Mouse (Mus musculus): ENCODE results near the gene Gk5.
"Not testable (repeated sequence)": the region's sequence is repeated elsewhere in the genome, so short reads cannot be mapped to it uniquely, and the experiment has no call there.

The Gk5 gene

DNA sequence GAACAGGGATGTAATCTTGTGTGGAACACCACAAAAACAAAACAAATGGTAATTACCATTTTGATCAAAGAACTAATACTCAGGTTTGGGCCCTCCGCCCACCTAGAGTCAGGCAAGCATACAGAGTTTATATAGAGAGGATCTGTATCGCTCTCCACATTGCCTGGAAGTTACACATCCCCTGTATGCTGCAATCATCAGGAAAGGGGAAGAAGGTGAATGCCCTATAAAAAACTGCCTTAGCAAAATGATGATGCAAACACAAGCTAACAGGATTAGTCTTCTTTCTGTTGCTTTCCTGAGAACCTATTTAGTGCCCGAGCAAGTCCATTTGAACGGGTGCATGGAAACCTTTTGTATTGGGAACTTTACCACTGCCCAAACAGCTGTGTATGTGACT, 24.5 kb downstream of the Gk5 start:
- DNase-seq (ENCODE audit: extremely low spot score, low spot score): no peak

DNA sequence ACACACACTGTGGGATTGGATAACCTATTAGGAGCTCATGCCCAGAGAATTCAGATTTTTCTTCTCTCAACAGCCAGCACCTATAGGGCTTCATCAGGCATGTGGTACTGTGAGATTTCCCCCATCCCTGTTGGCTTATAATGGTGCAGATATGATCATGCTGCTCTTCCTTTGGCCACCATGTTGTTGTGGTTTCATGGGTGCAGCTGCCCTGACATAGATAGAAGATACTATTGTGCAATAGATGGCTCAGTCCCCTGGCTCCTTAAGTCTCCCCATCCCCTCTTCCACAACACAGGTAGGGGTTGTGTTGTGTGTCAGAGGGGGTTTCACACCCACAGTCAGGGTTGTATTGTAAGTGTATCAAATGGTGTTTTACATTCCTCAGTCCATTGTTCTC, 25.7 kb downstream of the Gk5 start:
- no peak for DNase-seq (ENCODE audit: extremely low spot score, low spot score)

DNA sequence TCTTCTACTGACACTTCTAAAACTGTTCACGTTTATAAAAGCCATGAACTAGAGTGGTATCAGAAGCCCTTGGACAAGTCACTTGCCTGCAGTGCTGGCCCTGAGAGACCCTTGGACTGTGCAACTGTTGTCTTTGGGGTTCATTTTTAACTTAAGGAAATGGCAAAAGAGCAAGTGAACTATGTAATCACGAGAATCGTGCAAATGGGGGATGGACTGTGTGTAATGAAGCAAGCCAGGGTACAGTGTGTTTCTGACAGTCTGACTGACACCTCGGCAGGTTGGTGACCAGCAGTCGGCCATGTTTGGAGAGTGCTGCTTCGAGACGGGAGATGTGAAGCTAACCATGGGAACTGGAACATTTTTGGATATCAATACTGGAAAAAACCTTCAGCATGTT, 33.6 kb downstream of the Gk5 start:
- no peak for DNase-seq (ENCODE audit: extremely low spot score, low spot score)

DNA sequence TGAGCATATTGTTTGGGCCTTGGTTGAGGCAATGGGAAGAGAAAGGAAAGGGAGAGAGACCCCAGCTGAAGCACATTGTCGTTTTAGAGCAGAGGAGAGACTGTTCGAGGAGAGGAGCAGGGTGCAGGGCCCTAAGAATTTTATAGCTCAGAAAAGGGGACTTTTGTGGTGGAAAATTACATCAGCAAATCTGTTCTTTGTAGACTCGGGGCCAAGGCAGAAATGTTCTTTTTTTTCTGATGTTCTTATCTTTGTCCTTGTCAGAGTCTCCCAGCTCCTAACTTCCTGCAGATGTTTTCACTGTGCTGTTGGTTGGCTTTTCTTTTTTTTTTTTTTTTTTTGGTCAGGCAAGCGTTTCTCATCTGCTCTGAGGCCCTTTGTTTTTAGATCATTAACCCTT, 39.3 kb downstream of the Gk5 start:
- no peak for DNase-seq (ENCODE audit: extremely low spot score, low spot score)

DNA sequence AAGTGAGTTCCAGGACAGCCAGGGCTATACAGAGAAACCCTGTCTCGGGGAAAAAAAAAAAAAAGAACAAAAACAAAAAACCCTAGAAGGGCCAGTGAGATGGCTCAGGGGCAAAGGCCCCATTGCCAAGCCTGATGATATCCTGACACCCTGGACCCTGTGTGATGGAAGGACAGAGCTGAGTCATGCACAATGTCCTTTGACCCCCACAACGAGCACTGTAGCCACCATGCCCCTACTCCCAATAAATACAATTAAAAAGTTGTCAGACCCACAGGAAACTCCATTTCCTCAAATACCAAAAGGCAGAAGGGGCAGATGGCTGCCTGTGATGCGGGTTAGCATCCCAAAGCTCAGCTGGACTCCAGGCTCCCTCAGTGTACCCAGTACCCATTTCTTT, 39.9 kb downstream of the Gk5 start:
- no peak for DNase-seq (ENCODE audit: extremely low spot score, low spot score)

DNA sequence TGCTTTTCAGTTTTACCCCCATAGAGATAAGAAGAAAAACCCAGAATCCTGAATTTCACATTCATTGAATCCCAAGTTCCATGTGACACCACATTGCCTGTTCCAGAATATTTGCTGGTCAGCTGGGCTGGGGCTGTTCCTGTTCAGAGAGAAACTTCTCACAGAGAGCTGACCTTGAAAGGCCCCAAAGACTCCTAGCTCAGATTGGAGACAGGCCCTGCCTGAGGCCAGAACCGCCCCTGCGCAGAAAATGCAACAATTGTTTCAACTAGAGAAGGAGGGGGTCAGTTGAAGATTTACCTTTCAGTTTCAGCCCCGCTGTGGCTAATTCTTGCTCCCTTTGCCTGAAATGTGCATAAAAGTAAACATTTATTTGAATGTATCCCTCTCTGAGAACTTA, 41.6 kb downstream of the Gk5 start:
- no peak for DNase-seq (ENCODE audit: extremely low spot score, low spot score)

DNA sequence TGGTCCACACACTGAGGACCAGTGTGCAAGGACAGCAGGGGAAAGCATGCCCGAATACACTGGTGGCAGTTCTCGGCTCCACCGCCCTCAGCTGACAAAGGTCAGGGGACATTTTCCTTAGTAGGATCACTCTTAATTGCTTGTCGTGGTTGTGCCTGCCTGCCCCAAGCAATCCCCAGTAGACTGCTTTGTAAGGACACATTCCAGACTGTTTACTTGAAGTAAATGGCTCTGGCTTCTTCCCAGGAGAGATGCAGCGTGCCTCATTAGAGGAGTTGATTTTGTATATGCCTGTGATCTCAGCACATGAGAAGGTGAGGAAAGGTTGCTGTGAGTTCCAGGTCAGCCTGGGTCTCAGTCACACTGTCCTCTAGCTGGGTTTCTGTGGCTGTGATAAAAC, 43.3 kb downstream of the Gk5 start:
- no peak for DNase-seq (ENCODE audit: extremely low spot score, low spot score)

DNA sequence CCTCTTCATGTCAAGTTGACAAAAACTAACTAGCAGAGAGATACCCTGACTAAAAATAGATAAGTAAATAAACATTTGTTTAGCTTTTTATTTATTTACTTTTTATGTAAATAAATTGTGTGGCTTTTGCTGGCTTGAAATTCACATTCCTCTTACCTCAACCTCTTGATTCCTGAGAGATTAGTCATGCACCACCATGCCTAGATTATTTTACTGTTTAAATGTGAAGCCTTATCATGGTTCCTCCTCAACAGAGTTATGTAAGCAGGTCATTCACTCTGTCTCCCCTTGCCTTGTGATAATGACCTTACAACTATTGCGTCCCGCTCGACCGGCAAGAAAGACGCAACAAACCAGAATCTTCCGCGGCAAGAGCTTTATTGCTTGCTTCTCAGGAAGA, 44.3 kb downstream of the Gk5 start:
- DNase-seq (ENCODE audit: extremely low spot score, low spot score): no peak

DNA sequence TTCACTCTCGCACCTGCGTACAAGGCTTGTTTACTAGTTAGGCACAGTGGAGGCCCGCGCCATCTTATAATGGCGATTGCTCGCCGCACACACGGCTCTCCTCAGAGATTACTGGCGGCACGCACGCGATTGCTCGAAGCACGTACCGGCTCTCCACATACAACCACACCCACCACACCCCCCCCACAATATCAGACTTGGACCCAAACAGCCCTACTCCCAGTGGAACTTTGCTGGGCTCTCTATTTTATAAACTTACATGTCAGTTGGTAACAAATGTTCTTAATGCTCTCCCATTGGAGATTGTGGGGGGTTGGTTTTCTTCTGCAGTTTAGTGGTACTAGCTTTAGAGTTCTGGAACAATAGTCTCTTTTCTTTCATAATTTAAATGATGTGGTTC, 44.8 kb downstream of the Gk5 start:
- not testable (repeated sequence) for DNase-seq (ENCODE audit: extremely low spot score, low spot score)

DNA sequence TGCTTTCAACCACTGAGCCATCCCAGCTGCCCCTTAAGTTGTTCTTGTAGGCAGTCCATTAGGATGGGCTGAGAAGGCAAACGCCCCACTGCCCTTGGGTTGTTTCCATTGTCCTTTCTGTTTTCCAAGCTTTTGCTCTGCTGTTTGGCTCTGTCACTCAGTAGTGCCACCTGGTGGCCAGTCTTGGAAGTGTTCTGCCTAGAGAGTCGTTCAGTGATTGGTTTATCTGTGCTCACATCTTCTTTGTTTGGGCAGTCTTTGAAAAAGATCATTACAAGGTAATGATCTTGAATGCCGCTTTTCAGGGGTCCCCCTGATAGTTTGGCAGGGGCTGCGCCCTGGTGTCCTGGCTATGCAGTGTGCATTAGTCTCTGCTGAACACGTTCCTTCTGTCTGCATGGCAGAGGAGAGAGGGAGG, 48.0 kb downstream of the Gk5 start:
- DNase-seq (ENCODE audit: extremely low spot score, low spot score): peak; percentile 91

DNA sequence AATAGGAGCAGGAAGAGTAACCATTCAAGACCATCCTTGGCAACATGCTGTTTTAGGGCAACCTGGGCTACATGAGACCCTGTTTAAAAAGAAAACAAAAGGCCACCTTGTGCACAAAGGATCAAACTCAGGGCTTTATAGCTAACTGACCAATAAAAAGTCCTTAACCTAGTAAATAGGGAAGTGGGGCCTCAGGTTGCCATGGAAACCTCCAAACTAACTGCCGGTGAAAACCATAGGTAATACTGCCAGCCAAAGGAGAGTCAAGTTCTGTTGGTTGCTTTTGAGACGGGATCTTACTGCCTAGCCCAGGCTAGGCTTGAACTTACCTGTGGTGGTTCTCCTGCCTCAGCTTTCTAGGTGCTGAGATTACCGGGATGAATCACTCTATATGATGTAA, 51.4 kb downstream of the Gk5 start:
- DNase-seq (ENCODE audit: extremely low spot score, low spot score): no peak

DNA sequence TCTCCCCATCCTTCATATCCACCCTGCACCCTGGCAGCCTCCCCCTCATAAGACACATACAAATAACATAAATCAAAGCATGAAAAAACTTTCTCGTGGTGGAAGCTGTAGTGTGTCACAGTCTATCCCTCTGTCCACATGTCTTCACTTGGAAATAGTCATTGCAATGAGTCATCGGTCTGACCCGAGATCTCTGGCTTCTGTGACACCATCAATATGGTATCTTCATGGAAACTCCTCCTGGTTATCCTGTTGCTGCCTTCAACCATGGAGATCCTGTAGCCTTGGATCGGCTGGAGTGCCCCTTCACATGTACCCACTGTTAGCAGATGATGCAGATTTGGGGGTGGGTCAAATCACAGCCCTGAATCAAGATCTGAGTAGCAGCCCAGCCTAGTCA, 65.7 kb downstream of the Gk5 start:
- DNase-seq (ENCODE audit: extremely low spot score, low spot score): no peak

DNA sequence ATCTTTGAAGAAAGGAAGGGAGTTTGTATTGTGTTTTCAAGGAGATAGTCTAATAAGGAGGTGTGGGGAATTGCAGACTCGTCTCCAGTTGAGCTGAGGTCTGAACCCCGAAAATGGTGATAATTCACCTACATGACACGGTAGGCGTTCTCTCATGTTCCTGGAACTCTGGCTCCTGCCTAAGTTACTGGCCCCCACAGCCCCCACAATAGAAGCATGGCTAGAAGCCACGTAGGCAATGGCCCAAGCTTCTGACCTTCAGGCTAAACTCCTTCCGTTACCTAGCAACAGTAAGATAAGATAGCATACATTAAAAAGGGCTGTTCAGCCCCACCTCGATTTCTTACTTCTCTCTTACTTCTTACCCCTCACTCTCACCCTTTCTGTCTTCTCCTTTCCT, 67.5 kb downstream of the Gk5 start:
- DNase-seq (ENCODE audit: extremely low spot score, low spot score): no peak

DNA sequence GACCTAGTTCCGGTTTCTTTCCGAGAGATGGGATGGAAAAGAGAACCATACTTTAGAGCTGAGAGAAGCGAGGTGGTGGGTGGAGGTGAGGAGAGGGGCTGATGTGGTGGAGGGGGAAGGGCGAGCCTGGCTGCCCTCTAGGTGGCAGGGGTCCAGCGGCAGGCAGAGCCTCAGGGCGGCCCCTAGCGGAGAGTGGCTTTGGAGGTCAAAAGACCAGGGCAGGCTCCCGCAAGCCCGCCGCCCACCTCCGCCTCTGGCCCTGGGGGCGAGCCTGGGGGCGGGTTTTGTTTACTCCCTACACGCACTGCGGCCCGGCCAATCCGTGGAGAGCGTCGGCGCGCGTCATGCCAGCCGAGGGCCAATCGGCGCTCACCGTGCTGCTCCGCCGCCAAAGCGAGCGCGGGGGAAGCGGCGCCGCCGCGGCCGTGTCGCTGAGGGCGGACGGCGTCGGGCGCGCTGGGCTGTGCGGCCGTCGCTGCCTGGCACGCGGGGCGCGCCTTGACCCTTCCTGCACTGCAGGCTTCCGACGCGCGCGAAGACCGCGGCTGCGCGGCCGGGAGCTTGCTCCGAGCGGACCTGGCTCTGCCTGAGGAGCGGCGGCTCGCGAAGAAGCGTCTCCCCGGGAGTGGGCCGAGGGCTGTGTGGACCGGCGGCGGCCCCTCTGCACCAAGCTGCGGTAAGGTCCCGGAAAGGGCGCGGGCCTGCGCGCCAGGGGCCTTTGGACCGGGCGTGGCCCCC, 76.9 kb downstream of the Gk5 start, which contains the start of gene Tfdp2:
Tfdp2 (plus strand) TSS at position 391 of the 738 bp plus-strand sequence.
- DNase-seq (ENCODE audit: extremely low spot score, low spot score): peak; percentile 91

DNA sequence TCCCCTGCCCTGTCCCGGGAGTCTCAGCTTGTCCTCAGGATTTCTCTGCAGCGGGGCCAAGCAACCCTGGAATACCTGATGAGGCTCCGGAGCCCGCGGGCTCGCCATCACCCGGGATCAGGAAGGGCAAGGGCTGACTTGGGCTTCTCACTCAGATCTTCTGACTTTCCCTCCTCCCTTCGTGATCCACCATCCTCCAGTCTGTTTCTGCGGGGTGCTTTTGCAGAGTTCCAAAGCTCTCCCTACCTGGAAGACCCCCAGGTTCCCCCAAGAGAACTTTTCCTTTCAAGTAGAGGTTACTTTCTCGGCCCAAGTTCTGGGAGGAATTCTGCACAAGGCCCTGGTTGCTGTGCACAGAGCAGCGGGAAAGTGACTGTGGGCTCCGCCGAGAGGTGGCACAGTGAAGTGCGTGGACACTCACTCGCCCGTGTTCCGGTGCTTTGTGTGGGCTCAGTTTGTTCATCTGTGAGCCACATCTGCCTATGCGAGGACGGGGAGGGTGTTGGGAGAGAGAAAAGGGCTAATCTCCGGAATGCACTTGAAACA, 77.5 kb downstream of the Gk5 start:
- no peak for DNase-seq (ENCODE audit: extremely low spot score, low spot score)

DNA sequence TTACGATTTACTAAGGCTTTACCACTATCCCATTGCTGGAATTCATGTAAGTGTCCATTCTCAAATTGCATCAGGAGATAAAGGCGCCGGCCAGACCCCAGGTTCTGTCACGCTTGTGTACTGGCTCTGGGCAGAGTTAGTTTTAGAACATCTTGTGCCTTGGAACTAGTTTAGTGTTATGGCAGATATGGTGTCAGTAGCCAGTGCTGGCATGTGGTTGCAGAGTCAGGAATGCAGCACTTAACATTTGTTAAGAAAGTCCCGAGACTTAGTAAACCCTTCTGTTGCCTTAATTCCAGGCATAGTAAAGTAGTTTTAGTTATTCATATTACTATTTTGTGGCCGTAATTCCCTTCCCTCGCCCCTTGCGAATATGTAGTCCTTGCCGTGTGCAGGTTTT, 78.6 kb downstream of the Gk5 start:
- no peak for DNase-seq (ENCODE audit: extremely low spot score, low spot score)

DNA sequence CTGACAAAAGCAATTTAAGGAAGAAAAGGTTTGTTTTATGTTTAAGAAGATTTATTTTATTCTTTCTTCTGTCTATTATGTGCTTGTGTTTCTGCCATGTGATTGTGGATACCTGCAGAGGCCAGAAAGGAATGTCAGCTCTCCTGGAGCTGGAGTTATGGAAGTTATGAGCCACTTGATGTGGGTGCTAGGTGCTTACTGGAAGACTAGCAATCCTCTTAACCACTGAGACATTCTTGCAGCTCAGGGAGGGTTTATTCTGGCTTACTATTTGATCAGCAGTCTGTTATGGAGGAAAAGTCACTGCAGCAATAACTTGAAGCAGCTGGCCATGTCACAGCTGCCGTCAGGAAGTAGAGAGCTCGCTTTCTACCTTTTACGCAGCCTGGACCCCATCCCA, 84.5 kb downstream of the Gk5 start:
- no peak for DNase-seq (ENCODE audit: extremely low spot score, low spot score)

DNA sequence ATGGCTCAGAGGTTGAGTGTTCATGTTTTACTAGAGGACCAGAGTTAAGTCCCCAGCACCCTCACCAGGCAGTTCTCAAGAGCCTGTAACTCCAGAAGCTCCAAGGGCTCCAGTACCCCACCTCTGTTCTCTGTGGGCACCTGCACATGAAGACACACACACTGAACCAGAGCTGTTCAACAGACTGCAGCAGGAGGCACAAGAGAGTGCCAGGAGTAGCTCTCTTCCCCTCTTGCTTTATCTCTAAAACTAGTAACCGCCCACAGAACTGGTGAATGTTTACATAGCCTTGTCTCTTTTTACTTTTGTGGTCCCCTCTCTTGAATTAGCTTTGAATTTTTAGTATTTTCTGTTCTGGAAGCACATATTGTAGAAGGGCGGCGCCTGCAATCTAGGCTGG, 88.3 kb downstream of the Gk5 start:
- DNase-seq (ENCODE audit: extremely low spot score, low spot score): no peak

DNA sequence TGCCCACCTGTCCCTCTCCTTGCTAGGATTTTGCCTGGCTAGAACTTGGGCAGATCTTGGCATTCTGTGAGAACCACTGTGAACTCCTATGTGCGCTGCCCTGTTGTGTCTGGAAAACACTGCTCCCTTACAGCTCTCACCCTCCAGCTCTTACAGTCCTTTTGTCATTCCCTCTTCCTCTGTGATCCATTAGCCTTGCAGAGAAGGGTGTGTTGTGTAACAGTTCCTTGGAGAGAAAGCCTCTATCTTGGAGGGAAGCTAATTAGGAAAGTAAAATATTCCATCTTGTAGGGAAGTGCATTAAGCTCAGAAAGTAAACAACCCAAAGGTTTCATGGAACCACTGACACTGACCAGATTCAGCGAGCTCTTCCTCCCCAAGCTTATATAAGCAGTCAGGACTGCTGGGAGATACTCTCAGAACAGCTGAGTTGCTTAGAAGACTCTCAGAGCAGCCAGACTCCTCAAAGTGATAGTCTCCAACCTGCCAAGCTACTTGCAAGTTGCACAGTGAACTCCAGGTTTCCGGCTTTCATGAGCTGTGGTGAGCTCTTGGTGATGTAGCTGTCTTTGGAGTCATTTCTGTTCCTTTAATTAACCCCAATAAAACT, 94.0 kb downstream of the Gk5 start:
- no peak for DNase-seq (ENCODE audit: extremely low spot score, low spot score)

DNA sequence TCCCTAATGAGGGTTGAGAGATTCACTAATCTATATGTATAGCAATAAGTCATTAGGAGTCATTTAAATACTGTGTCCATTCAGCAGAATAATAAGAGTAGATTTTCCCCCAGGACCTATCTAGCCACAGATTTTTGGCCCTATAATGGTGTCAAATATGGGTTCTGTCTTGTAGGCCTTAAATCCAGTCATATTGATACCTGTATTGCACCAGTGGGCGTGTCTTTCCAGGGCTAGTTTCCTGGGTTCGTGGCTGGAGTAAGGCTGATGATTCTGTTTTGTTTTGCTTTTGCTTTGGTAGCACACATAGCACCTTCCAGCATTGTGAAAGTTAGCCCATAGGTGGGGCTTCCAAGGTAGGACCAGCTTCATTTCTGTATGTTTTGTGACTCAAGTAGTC, 95.0 kb downstream of the Gk5 start:
- no peak for DNase-seq (ENCODE audit: extremely low spot score, low spot score)

DNA sequence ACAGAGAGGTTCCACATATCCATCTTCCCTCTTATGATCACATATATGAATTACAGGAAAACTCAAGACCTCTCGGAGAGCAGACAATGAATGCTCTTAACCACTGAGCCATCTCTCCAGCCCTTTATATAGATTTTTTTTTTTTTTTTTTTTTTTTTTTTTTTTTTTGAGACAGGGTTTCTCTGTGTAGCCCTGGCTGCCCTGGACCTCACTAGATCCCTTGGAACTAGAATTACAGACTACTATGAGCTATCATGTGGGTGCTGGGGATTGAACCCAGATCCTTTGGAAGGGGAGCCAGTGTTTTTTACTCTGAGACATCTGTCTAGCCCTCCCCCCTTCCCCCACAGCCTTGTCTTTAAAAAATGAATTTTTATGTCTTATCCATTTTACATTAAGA, 98.1 kb downstream of the Gk5 start:
- DNase-seq (ENCODE audit: extremely low spot score, low spot score): no peak

DNA sequence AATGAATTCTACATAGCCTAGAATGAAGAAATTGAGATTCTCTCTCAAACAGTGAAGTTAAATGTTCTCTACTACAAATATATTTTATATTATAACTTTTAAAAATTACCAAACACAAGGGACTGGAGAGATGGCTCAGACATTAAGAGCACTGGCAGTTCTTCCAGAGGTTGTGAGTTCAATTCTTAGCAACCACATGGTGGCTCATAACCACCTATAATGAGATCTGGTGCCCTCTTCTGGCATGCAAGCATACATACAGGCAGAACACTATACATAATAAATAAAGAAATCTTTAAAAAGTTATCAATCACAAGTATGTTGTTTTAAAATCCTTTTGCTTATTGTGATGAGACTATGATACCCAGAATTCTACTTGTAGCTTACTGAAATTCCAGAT, 98.6 kb downstream of the Gk5 start:
- DNase-seq (ENCODE audit: extremely low spot score, low spot score): no peak

DNA sequence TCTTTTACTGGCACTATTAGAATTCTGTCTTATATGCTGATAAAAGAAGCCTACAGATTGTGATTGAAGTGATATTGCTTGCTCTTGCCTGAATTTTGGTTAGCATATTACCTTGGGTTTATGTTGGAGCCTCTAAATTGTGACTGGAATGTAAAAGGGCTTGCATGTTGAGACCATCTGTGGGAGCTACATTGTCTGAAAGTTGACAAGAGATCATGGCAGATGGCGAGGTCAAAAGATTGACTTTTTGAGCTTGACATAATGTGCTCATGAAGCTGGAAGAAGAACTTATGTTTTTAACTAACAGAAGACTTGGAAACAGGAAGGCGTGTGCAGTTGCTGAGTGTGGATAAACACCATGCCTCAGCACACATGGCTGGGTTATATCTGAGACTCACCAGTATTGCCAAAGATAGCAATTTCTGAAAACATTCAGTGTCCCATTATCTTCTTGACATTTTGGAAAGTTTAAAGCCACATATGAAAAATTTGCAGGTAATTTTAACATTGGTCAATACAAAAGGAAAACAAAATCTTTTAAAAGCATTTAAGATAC, 100.0 kb downstream of the Gk5 start:
- DNase-seq (ENCODE audit: extremely low spot score, low spot score): no peak
